Mouse (Mus musculus): ENCODE measurements around the gene Pjvk. TPM values are rescaled to one million over a fixed set of nuclear protein-coding genes. Genes with fewer than 3 reads are reported as not detected.

The Pjvk gene
- polyA plus RNA-seq, 2 experiments = not detected

DNA sequence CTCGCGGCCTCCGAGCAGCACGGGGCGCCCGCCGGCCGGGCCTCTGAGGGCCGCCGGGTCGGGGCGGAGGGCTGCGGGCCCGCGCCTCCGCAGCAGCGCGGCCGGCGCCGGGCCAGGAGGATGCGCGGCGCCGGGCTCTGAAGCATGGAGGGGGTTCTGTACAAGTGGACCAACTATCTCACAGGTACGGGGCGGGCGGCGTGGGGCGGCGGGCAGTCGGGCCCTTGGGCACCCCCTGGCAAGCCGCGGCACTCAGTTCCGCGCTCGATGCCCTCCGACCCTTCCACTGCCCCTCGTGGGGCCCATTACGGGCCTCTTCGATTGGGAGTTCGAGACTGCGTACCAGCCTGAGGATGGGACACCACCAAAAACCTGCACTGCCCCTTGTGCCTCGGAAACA, 27.2 kb downstream of the Pjvk start:
- no peak overlapping the region for H3K27ac ChIP-seq
- H3K4me3 ChIP-seq (ENCODE audit: insufficient read depth in 1 of 2, low read depth in 2 of 2, low read length in 2 of 2) = peak overlapping the region; percentile 70 to 87
- DNase-seq (ENCODE audit: low read depth in 3 of 3, low spot score in 3 of 3) = no peak
- peak overlapping the region; percentile 72 for H3K9ac ChIP-seq (replicated peaks)
- no peak for TF ChIP-seq EP300 (IDR thresholded peaks at IDR 0.05; ENCODE audit: low read depth)
- no peak for TF ChIP-seq CTCF (IDR thresholded peaks at IDR 0.05; ENCODE audit: low read depth)
- peaks cover 3% of the 10 kb centered on the region; the same call in 1 of the 2 replicates for H3K36me3 ChIP-seq (replicated peaks; ENCODE audit: control insufficient read depth, insufficient read depth, low read depth)
- peaks cover 10 to 17% of the 10 kb centered on the region in 2 experiments for H3K4me1 ChIP-seq (replicated peaks; ENCODE audit: control insufficient read depth in 2 of 2, insufficient read depth in 2 of 2, low read length in 1 of 2)
- no peaks in the 10 kb centered on the region for H3K9me3 ChIP-seq (ENCODE audit: control insufficient read depth, low read length)
- peak; percentile 48 for ATAC-seq (ENCODE audit: insufficient read depth)
- H3K4me2 ChIP-seq (ENCODE audit: low read depth) = peak overlapping the region; percentile 80
- under 1% methylated on average over 44 of the region's 44 CpGs for WGBS (ENCODE audit: insufficient replicate concordance)
- no peaks in the 10 kb centered on the region for H3K27me3 ChIP-seq (ENCODE audit: control insufficient read depth, insufficient read depth, low read length)

DNA sequence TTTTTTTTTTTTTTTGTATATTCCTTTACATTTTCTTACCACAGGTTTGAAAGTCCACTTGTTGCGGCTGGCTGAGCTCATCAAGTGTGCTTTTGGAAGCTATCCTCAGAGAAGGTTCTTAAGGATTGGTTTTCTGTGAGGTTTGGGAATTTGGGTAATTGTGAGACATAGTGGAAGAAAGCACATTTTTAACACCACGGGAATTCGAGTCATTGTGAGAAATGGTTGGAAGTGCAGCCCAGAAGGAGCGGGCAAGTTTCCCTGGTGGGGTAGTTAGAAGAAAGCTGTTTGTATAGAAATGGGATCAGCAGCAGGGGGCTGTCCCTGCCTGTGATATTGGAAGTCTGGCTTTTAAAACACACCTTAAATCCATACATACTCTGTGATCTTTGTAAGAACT, 27.7 kb downstream of the Pjvk start:
- TF ChIP-seq EP300 (IDR thresholded peaks at IDR 0.05; ENCODE audit: low read depth) = no peak
- no peak for TF ChIP-seq CTCF (IDR thresholded peaks at IDR 0.05; ENCODE audit: low read depth)
- H3K27ac ChIP-seq = no peak overlapping the region
- H3K9me3 ChIP-seq (ENCODE audit: control insufficient read depth, low read length) = no peaks in the 10 kb centered on the region
- peak overlapping the region; percentile 80 for H3K4me2 ChIP-seq (ENCODE audit: low read depth)
- 17% methylated on average over 4 of the region's 4 CpGs for WGBS (ENCODE audit: insufficient replicate concordance)
- no peak overlapping the region; the same call in none of the 2 replicates for H3K9ac ChIP-seq (replicated peaks)
- H3K27me3 ChIP-seq (ENCODE audit: control insufficient read depth, insufficient read depth, low read length) = no peaks in the 10 kb centered on the region
- peak overlapping the region; percentile 21 to 87; a peak in 3 of 4 replicates for H3K4me3 ChIP-seq (ENCODE audit: insufficient read depth in 1 of 2, low read depth in 2 of 2, low read length in 2 of 2)
- no peak for DNase-seq (ENCODE audit: low read depth in 3 of 3, low spot score in 3 of 3)
- peaks cover 10 to 17% of the 10 kb centered on the region in 2 experiments for H3K4me1 ChIP-seq (replicated peaks; ENCODE audit: control insufficient read depth in 2 of 2, insufficient read depth in 2 of 2, low read length in 1 of 2)
- H3K36me3 ChIP-seq (replicated peaks; ENCODE audit: control insufficient read depth, insufficient read depth, low read depth) = peaks cover 4% of the 10 kb centered on the region; the same call in 1 of the 2 replicates
- no peak for ATAC-seq (ENCODE audit: insufficient read depth)

DNA sequence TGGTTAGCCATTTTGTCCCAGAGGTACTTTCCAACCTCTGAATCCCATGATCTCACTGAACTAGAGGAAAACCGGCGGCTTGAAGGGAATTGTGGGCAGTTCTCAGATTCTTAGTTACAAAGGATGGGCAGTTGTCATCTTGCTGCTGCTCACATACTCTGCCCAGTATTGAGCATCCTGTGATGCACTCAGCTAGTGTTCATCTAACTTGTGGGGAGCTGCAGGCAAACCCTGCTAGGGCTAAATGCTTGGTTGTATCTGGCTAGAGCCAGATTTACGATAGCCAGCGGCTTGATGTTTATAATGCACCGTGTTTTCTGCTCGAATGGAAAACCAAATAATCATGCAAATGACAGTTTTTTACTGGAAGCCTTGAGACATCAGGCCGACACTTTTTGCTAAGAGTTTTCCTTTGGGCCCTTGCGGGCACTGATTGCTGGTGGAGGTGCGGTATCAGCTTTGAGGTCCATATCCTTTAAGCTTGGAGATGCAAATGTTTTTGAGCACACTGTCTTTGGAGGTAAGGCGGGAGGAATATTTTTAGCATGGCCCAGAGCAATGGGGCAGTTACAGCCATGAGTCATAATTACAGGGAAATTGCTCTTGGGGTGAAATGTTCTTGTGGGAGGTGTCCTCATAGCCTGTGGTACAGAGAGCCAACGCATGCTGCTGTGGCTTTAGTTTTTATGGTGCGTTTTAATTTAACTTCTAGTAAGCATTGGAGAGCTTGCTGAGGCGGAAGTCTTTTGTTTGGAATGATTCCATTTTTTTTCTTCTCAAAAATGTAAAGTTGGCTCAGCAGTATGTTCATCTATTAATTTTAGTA, 28.3 kb downstream of the Pjvk start:
- H3K9ac ChIP-seq (replicated peaks) = no peak overlapping the region; the same call in 1 of the 2 replicates
- 63% methylated on average over 13 of the region's 13 CpGs for WGBS (ENCODE audit: insufficient replicate concordance)

DNA sequence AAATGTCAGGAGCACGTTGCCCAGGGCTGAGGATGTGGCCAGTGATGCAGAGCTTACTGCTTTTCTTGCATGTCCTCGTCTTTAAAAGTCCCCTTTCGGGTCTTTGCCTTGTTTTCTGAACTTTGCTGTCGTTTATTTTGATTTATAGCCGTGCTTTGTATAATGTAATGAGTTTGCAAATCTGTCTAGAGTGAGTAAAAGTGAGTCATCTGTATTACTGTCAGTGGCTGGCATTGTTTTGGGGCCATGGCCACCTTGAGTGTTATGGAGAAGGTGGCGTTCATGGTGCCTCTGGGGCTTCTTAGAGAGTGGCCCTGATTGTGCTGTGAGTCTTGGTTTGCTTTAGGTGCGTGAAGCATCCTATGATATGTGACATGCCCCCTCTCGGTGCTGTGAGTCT, 34.0 kb downstream of the Pjvk start:
- Histone ChIP-seq H3K4me3 (ENCODE audit: insufficient read depth in 1 of 2, low read depth in 2 of 2, low read length in 2 of 2) (no peak overlapping the region), H3K9me3 (ENCODE audit: control insufficient read depth, low read length) (no peaks in the 10 kb centered on the region), H3K9ac (replicated peaks) (no peak overlapping the region), H3K4me1 (replicated peaks; ENCODE audit: control insufficient read depth in 2 of 2, insufficient read depth in 2 of 2, low read length in 1 of 2) (no peaks in the 10 kb centered on the region), H3K36me3 (replicated peaks; ENCODE audit: control insufficient read depth, insufficient read depth, low read depth) (peaks cover 12% of the 10 kb centered on the region), H3K27me3 (ENCODE audit: control insufficient read depth, insufficient read depth, low read length) (no peaks in the 10 kb centered on the region), H3K4me2 (ENCODE audit: low read depth) (no peak overlapping the region), H3K27ac (no peak overlapping the region)
- DNase-seq (ENCODE audit: low read depth in 3 of 3, low spot score in 3 of 3) (no peak), ATAC-seq (ENCODE audit: insufficient read depth) (no peak)
- TF ChIP-seq EP300 (IDR thresholded peaks at IDR 0.05; ENCODE audit: low read depth) (no peak), CTCF (IDR thresholded peaks at IDR 0.05; ENCODE audit: low read depth) (no peak)
- 81% methylated on average over 8 of the region's 8 CpGs for WGBS (ENCODE audit: insufficient replicate concordance)

More for the DNA sequence above, 28.3 kb downstream of the Pjvk start:
- Histone ChIP-seq H3K36me3 (replicated peaks; ENCODE audit: control insufficient read depth, insufficient read depth, low read depth) (peaks cover 4% of the 10 kb centered on the region; the same call in 1 of the 2 replicates), H3K4me2 (ENCODE audit: low read depth) (peak overlapping the region; percentile 80), H3K27me3 (ENCODE audit: control insufficient read depth, insufficient read depth, low read length) (no peaks in the 10 kb centered on the region), H3K27ac (no peak overlapping the region), H3K4me3 (ENCODE audit: insufficient read depth in 1 of 2, low read depth in 2 of 2, low read length in 2 of 2) (peak overlapping the region in 1 of 2 experiments; percentile 87; a peak in 3 of 4 replicates), H3K4me1 (replicated peaks; ENCODE audit: control insufficient read depth in 2 of 2, insufficient read depth in 2 of 2, low read length in 1 of 2) (peaks cover 10 to 16% of the 10 kb centered on the region in 2 experiments), H3K9me3 (ENCODE audit: control insufficient read depth, low read length) (no peaks in the 10 kb centered on the region)
- TF ChIP-seq EP300 (IDR thresholded peaks at IDR 0.05; ENCODE audit: low read depth) (no peak), CTCF (IDR thresholded peaks at IDR 0.05; ENCODE audit: low read depth) (no peak)
- DNase-seq (ENCODE audit: low read depth in 3 of 3, low spot score in 3 of 3) = no peak
- no peak for ATAC-seq (ENCODE audit: insufficient read depth)

DNA sequence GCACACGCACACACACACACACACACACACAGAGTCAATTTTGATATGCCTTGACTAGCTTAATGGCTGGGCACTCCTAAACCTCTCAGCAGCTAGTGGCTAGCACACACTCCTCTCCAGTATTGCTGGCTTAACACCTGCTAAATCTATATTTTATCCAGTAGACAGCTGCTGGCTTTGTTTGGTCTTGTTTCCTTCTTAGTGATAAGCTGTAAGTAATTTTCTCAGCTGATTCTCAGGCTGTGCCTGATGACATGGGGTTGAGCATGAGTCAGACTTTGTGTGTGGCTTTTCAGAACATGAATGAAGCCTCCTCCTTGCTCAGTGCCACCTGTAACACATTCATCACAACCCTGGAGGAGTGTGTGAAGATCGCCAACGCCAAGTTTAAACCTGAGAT, 38.7 kb downstream of the Pjvk start:
- no peak for TF ChIP-seq EP300 (IDR thresholded peaks at IDR 0.05; ENCODE audit: low read depth)
- no peak for TF ChIP-seq CTCF (IDR thresholded peaks at IDR 0.05; ENCODE audit: low read depth)
- no peak for ATAC-seq (ENCODE audit: insufficient read depth)
- DNase-seq (ENCODE audit: low read depth in 3 of 3, low spot score in 3 of 3) = no peak
- Histone ChIP-seq H3K4me2 (ENCODE audit: low read depth) (no peak overlapping the region), H3K4me3 (ENCODE audit: insufficient read depth in 1 of 2, low read depth in 2 of 2, low read length in 2 of 2) (no peak overlapping the region), H3K4me1 (replicated peaks; ENCODE audit: control insufficient read depth in 2 of 2, insufficient read depth in 2 of 2, low read length in 1 of 2) (peaks cover 0 to 4% of the 10 kb centered on the region in 2 experiments; a peak in 1 of 4 replicates), H3K36me3 (replicated peaks; ENCODE audit: control insufficient read depth, insufficient read depth, low read depth) (peaks cover 15% of the 10 kb centered on the region), H3K9me3 (ENCODE audit: control insufficient read depth, low read length) (no peaks in the 10 kb centered on the region), H3K27me3 (ENCODE audit: control insufficient read depth, insufficient read depth, low read length) (no peaks in the 10 kb centered on the region), H3K9ac (replicated peaks) (no peak overlapping the region), H3K27ac (no peak overlapping the region)
- 80% methylated on average over 3 of the region's 3 CpGs for WGBS (ENCODE audit: insufficient replicate concordance)

All from liver, embryonic 14.5 days (tissue).